Mouse (Mus musculus) thymus, adult 2 months (tissue): ENCODE measurements around the gene Unc5c.

Experiments
- CTCF ChIP-seq: fragments of 200-500 bp; IDR thresholded peaks from 2 replicates; pipeline ENCODE4 v1.5.1; 2012; ENCODE audit warnings: mild to moderate bottlenecking, control low read depth, low read length, moderate library complexity, borderline replicate concordance; ENCODE audit not compliant: control insufficient read depth, poor library complexity, insufficient read depth; ENCODE audit errors: extremely low read depth
- POLR2A ChIP-seq: fragments of 200-500 bp; IDR thresholded peaks from 2 replicates; pipeline ENCODE4 v1.6.1; 2012; ENCODE audit warnings: mild to moderate bottlenecking, low read length, control low read depth, moderate library complexity; ENCODE audit not compliant: control insufficient read depth, poor library complexity, insufficient read depth; ENCODE audit errors: extremely low read depth

GRCm38 (mm10) chr3:141819331-141819941, 354.4 kb downstream of the Unc5c start:
- no peak for TF ChIP-seq POLR2A
- TF ChIP-seq CTCF, result no peak
